Mouse (Mus musculus) hindbrain, postnatal 0 days (tissue): ENCODE results near the gene Pcsk5. TPM values are rescaled to one million over a fixed set of nuclear protein-coding genes. Genes with fewer than 3 reads are reported as not detected.
A peak's percentile ranks its signal among the peaks of the same experiment; 100 is the strongest.

Source experiments
- ATAC-seq: fragments of 200-750 bp; cut with Nextera tagmentation; 2 replicates; pipeline ENCODE4 v1.8.0; 2017; ENCODE audit warnings: mild to moderate bottlenecking, moderate TSS enrichment, moderate library complexity
- DNase-seq: peaks from one replicate; pipeline ENCODE4 v3.0.0-alpha.2; 2015; ENCODE audit warnings: low spot score
- H3K27ac ChIP-seq: fragments of 300-500 bp; sonication (generic); 2 replicates; pipeline ENCODE4 v1.5.1; 2014; ENCODE audit warnings: mild to moderate bottlenecking
- H3K27me3 ChIP-seq: fragments of 300-500 bp; sonication (generic); 2 replicates; pipeline ENCODE4 v1.6.1; 2014; ENCODE audit warnings: low read length, mixed read lengths; ENCODE audit not compliant: insufficient read depth
- H3K36me3 ChIP-seq: fragments of 300-500 bp; sonication (generic); 2 replicates; pipeline ENCODE4 v1.6.1; 2014; ENCODE audit warnings: low read length, mixed read lengths; ENCODE audit not compliant: insufficient read depth
- H3K4me1 ChIP-seq: fragments of 300-500 bp; sonication (generic); 2 replicates; pipeline ENCODE4 v1.6.1; 2014; ENCODE audit warnings: antibody characterized with exemption, low read length, mixed read lengths; ENCODE audit not compliant: insufficient read depth
- H3K4me2 ChIP-seq: fragments of 300-500 bp; sonication (generic); 2 replicates; pipeline ENCODE4 v1.6.1; 2014; ENCODE audit warnings: low read depth, mild to moderate bottlenecking, low read length, moderate library complexity, mixed read lengths
- H3K4me3 ChIP-seq: fragments of 300-500 bp; sonication (generic); 2 replicates; pipeline ENCODE4 v1.5.1; 2014; ENCODE audit warnings: low read length
- H3K9ac ChIP-seq: fragments of 300-500 bp; sonication (generic); replicated peaks from 2 replicates; pipeline ENCODE4 v1.6.1; 2014; ENCODE audit warnings: mild to moderate bottlenecking, low read length, moderate library complexity, mixed read lengths
- H3K9me3 ChIP-seq: fragments of 300-500 bp; sonication (generic); 2 replicates; pipeline ENCODE4 v1.6.1; 2016; ENCODE audit warnings: low read length, mixed read lengths
- CTCF ChIP-seq: IDR thresholded peaks from 2 replicates; pipeline ENCODE4 v1.5.1; 2016; ENCODE audit warnings: antibody characterized with exemption, control low read depth, low read depth
- WGBS: fragments of 180-500 bp; shearing (Covaris S2); extraction: QIAGEN DNeasy Blood & Tissue Kit; methylation state at CpG from one replicate; pipeline ENCODE4 v1.1.7; 2014; 5-methylcytosine and 5-hydroxymethylcytosine counted together
- polyA plus RNA-seq: library from polyadenylated mRNA; unstranded; fragments of >200 nt; fragmentation: Nextera tagmentation; extraction: Ambion mirVana; gene quantifications from 2 replicates; pipeline ENCODE4 v1.2.1, GENCODE M21; 2015
- total RNA-seq: library from RNA; depleted of rRNA; stranded (reverse); fragments of >200 nt; gene quantifications from 2 replicates; pipeline ENCODE4 v1.2.3, GENCODE M21; 2014

Gene Pcsk5
- total and polyA plus RNA-seq, 2 experiments from 2014 or later: 12.4 to 16.2 TPM

GRCm38 (mm10) chr19:17774061-17774460 lies 63.4 kb downstream of the Pcsk5 start:
- Histone ChIP-seq H3K9ac (no peak overlapping the region), H3K27me3 (no peaks in the 10 kb centered on the region), H3K4me1 (no peaks in the 10 kb centered on the region), H3K36me3 (no peaks in the 10 kb centered on the region), H3K4me2 (no peak overlapping the region), H3K9me3 (no peaks in the 10 kb centered on the region), H3K4me3 (no peak overlapping the region), H3K27ac (no peak overlapping the region)
- WGBS: 72% methylated on average over 1 of the region's 1 CpGs
- no peak for TF ChIP-seq CTCF
- ATAC-seq (no peak), DNase-seq (no peak)

- Histone ChIP-seq H3K4me1 (no peaks in the 10 kb centered on the region), H3K9me3 (no peaks in the 10 kb centered on the region), H3K4me3 (no peak overlapping the region), H3K4me2 (no peak overlapping the region), H3K9ac (no peak overlapping the region), H3K27ac (no peak overlapping the region), H3K36me3 (no peaks in the 10 kb centered on the region), H3K27me3 (no peaks in the 10 kb centered on the region)
- DNase-seq (peak; percentile 86), ATAC-seq (peak; percentile 89)
- TF ChIP-seq CTCF: peak; percentile 71
- 47% methylated on average over 5 of the region's 5 CpGs for WGBS
These were observed 67.6 kb downstream of the Pcsk5 start for GRCm38 (mm10) chr19:17769610-17770399.

GRCm38 (mm10) chr19:17765001-17765400 lies 72.4 kb downstream of the Pcsk5 start:
- H3K9me3 ChIP-seq: no peaks in the 10 kb centered on the region
- DNase-seq: no peak

GRCm38 (mm10) chr19:17762740-17763139 lies 74.7 kb downstream of the Pcsk5 start:
- TF ChIP-seq CTCF: no peak
- no peak for ATAC-seq
- no peaks in the 10 kb centered on the region for H3K36me3 ChIP-seq
- H3K9ac ChIP-seq: no peak overlapping the region
- no peak overlapping the region for H3K4me3 ChIP-seq
- no peaks in the 10 kb centered on the region for H3K9me3 ChIP-seq
- no peaks in the 10 kb centered on the region for H3K27me3 ChIP-seq
- no peaks in the 10 kb centered on the region for H3K4me1 ChIP-seq
- no peak overlapping the region for H3K27ac ChIP-seq
- H3K4me2 ChIP-seq: no peak overlapping the region
- no peak for DNase-seq

More at GRCm38 (mm10) chr19:17765001-17765400, 72.4 kb downstream of the Pcsk5 start:
- TF ChIP-seq CTCF: no peak
- Histone ChIP-seq H3K27me3 (no peaks in the 10 kb centered on the region), H3K4me3 (no peak overlapping the region), H3K4me2 (no peak overlapping the region), H3K4me1 (no peaks in the 10 kb centered on the region), H3K36me3 (no peaks in the 10 kb centered on the region), H3K27ac (no peak overlapping the region), H3K9ac (no peak overlapping the region)
- WGBS: 68% methylated on average over 2 of the region's 2 CpGs
- no peak for ATAC-seq

GRCm38 (mm10) chr19:17761678-17762077 lies 75.8 kb downstream of the Pcsk5 start:
- H3K36me3 ChIP-seq: no peaks in the 10 kb centered on the region
- no peak overlapping the region for H3K27ac ChIP-seq
- H3K4me2 ChIP-seq: no peak overlapping the region
- WGBS: 49% methylated on average over 5 of the region's 5 CpGs
- no peak overlapping the region for H3K4me3 ChIP-seq
- DNase-seq (peak; percentile 15), ATAC-seq (peak; percentile 76)
- no peak overlapping the region for H3K9ac ChIP-seq
- H3K4me1 ChIP-seq: no peaks in the 10 kb centered on the region
- H3K27me3 ChIP-seq: no peaks in the 10 kb centered on the region
- H3K9me3 ChIP-seq: no peaks in the 10 kb centered on the region
- no peak for TF ChIP-seq CTCF

- no peak for TF ChIP-seq CTCF
- DNase-seq: no peak
- no peaks in the 10 kb centered on the region for H3K27me3 ChIP-seq
- no peaks in the 10 kb centered on the region for H3K9me3 ChIP-seq
- H3K4me1 ChIP-seq: no peaks in the 10 kb centered on the region
- no peak overlapping the region for H3K4me3 ChIP-seq
- H3K9ac ChIP-seq: no peak overlapping the region
- H3K4me2 ChIP-seq: no peak overlapping the region
- H3K27ac ChIP-seq: no peak overlapping the region
- WGBS: 45% methylated on average over 3 of the region's 3 CpGs
- H3K36me3 ChIP-seq: no peaks in the 10 kb centered on the region
- no peak for ATAC-seq
These were observed 84.6 kb downstream of the Pcsk5 start for GRCm38 (mm10) chr19:17752841-17753240.

GRCm38 (mm10) chr19:17748331-17748730 lies 89.1 kb downstream of the Pcsk5 start:
- Histone ChIP-seq H3K27ac (no peak overlapping the region), H3K4me1 (no peaks in the 10 kb centered on the region), H3K27me3 (no peaks in the 10 kb centered on the region), H3K4me3 (no peak overlapping the region), H3K9me3 (no peaks in the 10 kb centered on the region), H3K4me2 (no peak overlapping the region), H3K9ac (no peak overlapping the region), H3K36me3 (no peaks in the 10 kb centered on the region)
- WGBS: 84% methylated on average over 3 of the region's 3 CpGs
- ATAC-seq (no peak), DNase-seq (no peak)
- TF ChIP-seq CTCF: no peak
